Mouse (Mus musculus) heart, embryonic 16.5 days (tissue): ENCODE data around the gene Tbc1d8. TPM values are rescaled to one million over a fixed set of nuclear protein-coding genes. Genes with fewer than 3 reads are reported as not detected.

Experiments
- ATAC-seq: fragments of 200-750 bp; cut with Nextera tagmentation; replicated peaks from 2 replicates; pipeline ENCODE4 v1.8.0; 2017; ENCODE audit warnings: moderate number of reproducible peaks; ENCODE audit not compliant: insufficient read depth, low FRiP score; ENCODE audit errors: extremely low read depth
- H3K27ac ChIP-seq: fragments of 300-500 bp; sonication (generic); 2 replicates; pipeline ENCODE4 v1.5.1; 2014; ENCODE audit warnings: mild to moderate bottlenecking, low read length, control low read depth, moderate library complexity
- H3K27me3 ChIP-seq: fragments of 300-500 bp; sonication (generic); 2 replicates; pipeline ENCODE4 v1.6.1; 2014; ENCODE audit warnings: low read length, mixed read lengths; ENCODE audit not compliant: control insufficient read depth, insufficient read depth
- H3K36me3 ChIP-seq: fragments of 300-500 bp; sonication (generic); 2 replicates; pipeline ENCODE4 v1.6.1; 2014; ENCODE audit not compliant: control insufficient read depth, insufficient read depth
- H3K4me1 ChIP-seq: fragments of 300-500 bp; sonication (generic); 2 replicates; pipeline ENCODE4 v1.6.1; 2014; ENCODE audit warnings: low read length, mixed read lengths; ENCODE audit not compliant: control insufficient read depth, insufficient read depth
- H3K4me2 ChIP-seq: fragments of 300-500 bp; sonication (generic); 2 replicates; pipeline ENCODE4 v1.6.1; 2014; ENCODE audit warnings: low read depth, mild to moderate bottlenecking, control low read depth, low read length
- H3K4me3 ChIP-seq: fragments of 300-500 bp; sonication (generic); 2 replicates; pipeline ENCODE4 v1.5.1; 2014; ENCODE audit warnings: mild to moderate bottlenecking, control low read depth, low read length
- H3K9ac ChIP-seq: fragments of 300-500 bp; sonication (generic); 2 replicates; pipeline ENCODE4 v1.6.1; 2014; ENCODE audit warnings: low read length, control low read depth
- H3K9me3 ChIP-seq: fragments of 300-500 bp; sonication (generic); replicated peaks from 2 replicates; pipeline ENCODE4 v1.6.1; 2016; ENCODE audit warnings: low read length; ENCODE audit not compliant: control insufficient read depth
- WGBS: fragments of 180-500 bp; shearing (Covaris S2); extraction: QIAGEN DNeasy Blood & Tissue Kit; methylation state at CpG from one replicate; pipeline ENCODE4 v1.1.7; 2014; 5-methylcytosine and 5-hydroxymethylcytosine counted together
- polyA plus RNA-seq: library from polyadenylated mRNA; unstranded; fragments of >200 nt; fragmentation: Nextera tagmentation; extraction: Ambion mirVana; gene quantifications from 2 replicates; pipeline ENCODE4 v1.2.1, GENCODE M21; 2015

Tbc1d8 gene
- polyA plus RNA-seq, 1 experiment from 2014 or later = 11.2 TPM

DNA sequence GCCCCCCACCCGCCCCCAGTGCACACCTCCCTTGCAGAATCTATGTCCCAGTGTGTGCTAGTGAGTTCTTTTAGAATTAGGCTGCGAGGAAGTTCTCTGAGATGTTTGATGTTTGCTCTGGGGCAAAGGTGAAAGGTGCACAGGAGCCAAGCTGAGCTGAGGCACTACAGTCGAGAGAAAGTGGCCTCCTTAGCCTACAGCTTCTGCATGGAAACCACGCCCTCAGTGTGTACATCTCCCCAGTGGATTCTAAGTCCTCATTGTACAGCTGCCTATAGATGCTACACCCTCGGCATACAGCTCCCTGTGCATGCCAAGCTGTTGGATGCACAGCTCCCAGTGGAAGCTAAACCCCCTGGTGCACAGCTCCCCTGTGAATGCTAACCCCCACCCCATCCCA lies 139.1 kb downstream of the Tbc1d8 start:
- Histone ChIP-seq H3K36me3 (no peaks in the 10 kb centered on the region), H3K4me3 (no peak overlapping the region), H3K4me2 (no peak overlapping the region), H3K9me3 (no peaks in the 10 kb centered on the region), H3K4me1 (peaks cover 15% of the 10 kb centered on the region), H3K9ac (no peak overlapping the region), H3K27ac (no peak overlapping the region), H3K27me3 (peaks cover 5% of the 10 kb centered on the region; the same call in 1 of the 2 replicates)
- no peak for ATAC-seq
- 51% methylated on average over 5 of the region's 5 CpGs for WGBS

GRCm38 (mm10) chr1:39338831-39339230 lies 139.7 kb downstream of the Tbc1d8 start:
- Histone ChIP-seq H3K27ac (no peak overlapping the region), H3K27me3 (peaks cover 5% of the 10 kb centered on the region; the same call in 1 of the 2 replicates), H3K4me1 (peaks cover 15% of the 10 kb centered on the region), H3K36me3 (no peaks in the 10 kb centered on the region), H3K9me3 (no peaks in the 10 kb centered on the region), H3K4me3 (no peak overlapping the region), H3K9ac (no peak overlapping the region), H3K4me2 (no peak overlapping the region)
- ATAC-seq = no peak
- 73% methylated on average over 10 of the region's 10 CpGs for WGBS

DNA sequence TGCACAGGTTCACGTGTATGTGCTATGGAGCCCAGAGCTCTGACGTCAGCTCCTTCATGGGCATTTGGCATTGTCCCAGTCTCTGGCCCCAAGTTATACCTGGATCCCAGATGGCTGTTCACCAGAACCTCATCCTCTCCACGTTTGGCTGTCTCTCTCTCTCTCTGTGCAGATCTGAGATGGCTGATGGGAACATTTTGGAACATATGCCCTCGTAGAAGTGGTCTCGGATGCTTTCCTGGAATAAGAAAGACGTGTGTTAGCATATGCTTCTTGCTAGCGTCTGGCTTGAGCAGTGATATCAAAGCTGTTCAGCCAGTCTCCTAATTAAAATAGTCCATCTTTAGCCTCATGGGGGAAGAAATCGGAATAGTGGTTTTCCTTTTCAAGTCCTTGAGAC lies 141.8 kb downstream of the Tbc1d8 start:
- H3K27me3 ChIP-seq = peaks cover 5% of the 10 kb centered on the region; the same call in 1 of the 2 replicates
- no peak overlapping the region for H3K27ac ChIP-seq
- H3K9me3 ChIP-seq = no peaks in the 10 kb centered on the region
- WGBS = 81% methylated on average over 8 of the region's 8 CpGs
- H3K4me2 ChIP-seq = no peak overlapping the region
- peaks cover 19% of the 10 kb centered on the region for H3K4me1 ChIP-seq
- no peak for ATAC-seq
- H3K36me3 ChIP-seq = no peaks in the 10 kb centered on the region
- H3K9ac ChIP-seq = no peak overlapping the region
- no peak overlapping the region for H3K4me3 ChIP-seq

- H3K4me3 ChIP-seq = no peak overlapping the region
Observed at GRCm38 (mm10) chr1:39335561-39336196, 142.9 kb downstream of the Tbc1d8 start.

GRCm38 (mm10) chr1:39332456-39332855 lies 146.1 kb downstream of the Tbc1d8 start:
- Histone ChIP-seq H3K9ac (no peak overlapping the region), H3K36me3 (no peaks in the 10 kb centered on the region), H3K27me3 (no peaks in the 10 kb centered on the region), H3K4me1 (peaks cover 37% of the 10 kb centered on the region), H3K4me3 (no peak overlapping the region), H3K9me3 (no peaks in the 10 kb centered on the region), H3K4me2 (no peak overlapping the region), H3K27ac (no peak overlapping the region)
- WGBS = 73% methylated on average over 4 of the region's 4 CpGs
- ATAC-seq = no peak

More at GRCm38 (mm10) chr1:39335561-39336196, 142.9 kb downstream of the Tbc1d8 start:
- Histone ChIP-seq H3K27me3 (peaks cover 5% of the 10 kb centered on the region; the same call in 1 of the 2 replicates), H3K9me3 (no peaks in the 10 kb centered on the region), H3K27ac (no peak overlapping the region), H3K4me1 (peaks cover 29% of the 10 kb centered on the region), H3K9ac (peak overlapping the region; percentile 22; the same call in 1 of the 2 replicates), H3K36me3 (no peaks in the 10 kb centered on the region), H3K4me2 (peak overlapping the region; percentile 6; the same call in 1 of the 2 replicates)
- ATAC-seq = no peak
- WGBS = 39% methylated on average over 15 of the region's 15 CpGs

DNA sequence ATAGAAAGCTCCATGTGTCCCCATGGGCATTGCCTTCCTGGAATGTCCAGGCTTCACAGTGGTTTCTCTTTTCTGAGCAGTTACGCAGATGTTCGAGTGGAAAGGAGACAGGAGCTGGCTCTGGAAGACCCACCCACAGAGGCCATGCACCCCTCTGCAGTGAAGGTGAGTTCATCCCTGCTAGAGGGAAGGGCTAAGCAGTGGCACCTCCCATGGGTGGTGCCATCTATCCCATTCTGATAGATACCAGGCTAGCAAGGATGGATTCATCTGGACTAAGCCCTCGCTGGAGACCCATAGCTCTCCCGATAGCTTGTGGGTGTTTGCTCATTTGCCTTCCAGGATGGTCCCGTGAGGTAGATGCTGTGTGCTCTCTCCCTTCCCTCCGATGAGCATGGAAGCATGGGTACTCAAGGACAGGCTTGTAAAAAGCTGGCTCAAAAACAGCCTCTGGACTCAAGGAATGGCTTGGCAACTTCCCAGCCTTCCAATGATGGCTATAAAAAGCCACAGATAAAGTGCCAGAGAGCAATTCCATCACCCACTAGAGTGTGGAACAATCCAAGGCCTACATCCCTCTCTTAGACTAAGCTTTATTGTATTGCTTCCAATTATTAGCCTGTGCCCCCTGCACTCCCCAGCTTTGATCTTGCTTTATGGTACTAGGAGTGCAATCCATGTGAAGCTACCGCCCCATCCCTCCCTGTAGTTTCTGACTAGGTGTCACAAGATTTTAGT lies 147.5 kb downstream of the Tbc1d8 start:
- H3K9me3 ChIP-seq = no peaks in the 10 kb centered on the region
- 0 out of 2 replicates have a peak overlapping the region, but pooled peaks have one; percentile 25 for H3K9ac ChIP-seq
- peaks cover 39% of the 10 kb centered on the region for H3K4me1 ChIP-seq
- no peak overlapping the region for H3K4me3 ChIP-seq
- peak; percentile 78 for ATAC-seq
- H3K4me2 ChIP-seq = peak overlapping the region; percentile 24; the same call in 1 of the 2 replicates
- 57% methylated on average over 7 of the region's 7 CpGs for WGBS
- no peaks in the 10 kb centered on the region for H3K27me3 ChIP-seq
- no peaks in the 10 kb centered on the region for H3K36me3 ChIP-seq
- H3K27ac ChIP-seq = peak overlapping the region; percentile 92

DNA sequence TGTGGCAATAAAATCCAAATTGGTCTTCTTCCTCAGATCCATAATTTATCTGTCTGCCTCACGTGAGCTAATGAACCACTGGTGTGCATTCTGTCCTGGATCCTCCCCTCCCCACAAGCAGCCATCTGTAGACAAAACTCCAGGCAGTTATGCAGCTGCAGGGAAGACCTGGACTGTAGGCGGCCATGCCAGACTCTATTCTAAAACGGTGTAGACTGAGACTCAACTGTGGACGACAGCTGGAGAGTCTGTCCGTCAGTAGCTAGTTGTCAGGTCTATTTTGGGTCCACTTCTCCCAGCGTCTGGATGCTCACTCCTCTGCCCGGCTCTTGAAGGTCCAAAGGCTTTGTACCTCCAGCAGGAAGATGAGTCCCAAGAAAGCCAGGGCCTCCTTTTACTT lies 151.0 kb downstream of the Tbc1d8 start:
- Histone ChIP-seq H3K36me3 (no peaks in the 10 kb centered on the region), H3K9me3 (no peaks in the 10 kb centered on the region), H3K9ac (no peak overlapping the region), H3K27me3 (no peaks in the 10 kb centered on the region), H3K27ac (peak overlapping the region; percentile 43), H3K4me3 (no peak overlapping the region), H3K4me2 (no peak overlapping the region), H3K4me1 (peaks cover 34% of the 10 kb centered on the region)
- no peak for ATAC-seq
- WGBS = 55% methylated on average over 7 of the region's 7 CpGs

DNA sequence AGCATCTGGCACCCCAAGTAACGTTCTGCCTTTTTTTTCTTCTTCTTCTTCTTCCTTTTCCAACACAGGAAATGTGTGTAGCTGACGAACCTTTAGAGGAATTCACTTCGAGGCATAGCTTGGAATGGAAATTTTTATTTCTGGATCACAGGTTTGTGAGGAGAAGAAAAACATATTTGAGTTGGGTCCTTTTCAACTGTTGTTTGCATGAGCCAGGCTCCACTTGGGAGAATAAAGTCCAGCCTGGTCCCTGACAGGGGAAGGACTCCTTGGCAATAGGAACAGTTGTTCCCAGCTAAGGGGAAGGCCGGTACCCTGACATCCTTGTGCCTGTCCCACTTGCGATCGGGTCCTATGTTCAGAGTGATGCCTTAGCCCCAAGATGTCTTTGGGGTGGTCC lies 153.3 kb downstream of the Tbc1d8 start:
- ATAC-seq = no peak
- H3K27me3 ChIP-seq = no peaks in the 10 kb centered on the region
- H3K9ac ChIP-seq = no peak overlapping the region
- H3K4me1 ChIP-seq = peaks cover 19% of the 10 kb centered on the region
- H3K27ac ChIP-seq = no peak overlapping the region
- no peaks in the 10 kb centered on the region for H3K9me3 ChIP-seq
- H3K4me2 ChIP-seq = no peak overlapping the region
- H3K4me3 ChIP-seq = no peak overlapping the region
- H3K36me3 ChIP-seq = no peaks in the 10 kb centered on the region
- WGBS = 80% methylated on average over 6 of the region's 6 CpGs

DNA sequence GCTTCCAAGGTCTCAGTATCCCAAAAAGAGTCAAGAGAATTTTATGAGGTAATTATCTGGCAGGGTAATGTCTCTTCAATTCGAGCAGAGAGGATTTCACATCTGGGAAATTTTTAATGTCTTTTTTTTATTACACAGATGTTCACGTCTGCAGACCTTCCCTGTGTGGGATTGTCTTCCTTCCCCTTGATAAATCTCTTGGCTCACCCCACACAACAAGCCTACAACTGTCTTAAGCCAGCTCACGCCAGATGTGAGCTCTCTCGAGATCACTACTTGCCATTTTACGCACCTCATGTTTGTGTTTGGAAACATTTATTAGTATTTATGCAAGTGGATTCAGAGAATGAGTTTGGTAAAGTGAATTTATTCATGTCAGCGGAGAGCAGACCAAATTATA lies 156.6 kb downstream of the Tbc1d8 start:
- Histone ChIP-seq H3K9me3 (no peaks in the 10 kb centered on the region), H3K4me2 (no peak overlapping the region), H3K4me1 (peaks cover 24% of the 10 kb centered on the region), H3K27me3 (no peaks in the 10 kb centered on the region), H3K4me3 (no peak overlapping the region), H3K9ac (no peak overlapping the region), H3K27ac (no peak overlapping the region), H3K36me3 (no peaks in the 10 kb centered on the region)
- WGBS = 73% methylated on average over 6 of the region's 6 CpGs
- ATAC-seq = no peak
